8 mouse cellular contexts compared by ENCODE assay signal in the genomic region with DNA sequence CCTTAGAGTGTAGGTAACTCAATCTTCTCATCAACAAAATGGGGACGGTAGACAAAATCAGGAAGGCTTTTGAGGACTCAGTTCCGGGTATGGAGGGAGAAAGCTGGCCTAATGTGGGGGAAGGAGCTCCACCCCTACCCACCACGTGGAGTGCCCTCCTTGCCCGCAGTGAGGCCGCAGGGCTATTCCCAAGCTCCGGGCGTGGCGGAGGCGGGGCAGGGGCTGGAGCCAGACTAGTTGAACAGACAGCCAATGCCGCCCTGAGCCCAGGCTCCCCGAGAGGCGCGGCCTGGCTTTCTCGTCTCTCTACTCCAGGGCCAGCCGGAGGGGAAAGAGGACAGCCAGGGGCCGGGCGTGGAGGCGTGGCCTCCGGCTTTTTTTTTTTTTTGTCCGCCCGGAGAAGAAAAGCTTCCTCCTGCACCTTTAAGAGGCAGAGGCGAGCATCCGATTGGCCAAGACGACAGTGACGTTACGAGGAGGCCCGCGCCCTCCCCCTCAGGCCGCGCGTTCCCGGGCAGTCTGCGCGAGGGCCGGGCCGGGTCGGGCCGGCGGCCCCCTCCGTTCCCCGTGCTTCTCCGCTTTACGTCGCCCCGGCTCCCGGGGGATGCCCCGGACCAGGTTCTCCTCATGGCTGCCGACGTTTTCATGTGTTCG. TPM values are rescaled to one million over a fixed set of nuclear protein-coding genes. Genes with fewer than 3 reads are reported as not detected.
A peak's percentile ranks its signal among the peaks of the same experiment; 100 is the strongest.
DNase-seq lines count a peak whose midpoint lies in the region; ATAC-seq and TF ChIP-seq lines count a peak whose summit lies in the region.

A gene (plus strand): TSS at position 496 of the 654 bp plus-strand sequence.

- peak; percentile 91 for ATAC-seq in Patski
- ATAC-seq in hindbrain, embryonic 14.5 days (ENCODE audit: low FRiP score) = peak; percentile 94

- CTCF ChIA-PET in Patski (lab: Charles Lee) = interaction anchor here (0.6 to 1.3 kb wide), 5 partner anchors 17 to 46 kb away, joined by 3 to 8 read pairs (median 3); no protein-coding TSS in a partner anchor

- peak; percentile 84 for DNase-seq in Patski (ENCODE audit: low read depth, low spot score)
- peak; percentile 91 to 93 for DNase-seq in cerebellum, postnatal 14 days
- peak; percentile 76 to 85 for DNase-seq in frontal cortex, postnatal 25 days (ENCODE audit: low spot score in 2 of 2)
- DNase-seq in hindbrain, embryonic 14.5 days (ENCODE audit: low spot score) = peak; percentile 86
- peak; percentile 86 to 89 for DNase-seq in layer of hippocampus, postnatal 36 days
- DNase-seq in lung, postnatal 36 days = peak; percentile 99
- peak; percentile 98 for DNase-seq in retina, postnatal 1 day
- peak; percentile 91 to 94 for DNase-seq in urinary bladder, adult 18-20 months (ENCODE audit: low spot score in 2 of 2)

- POLR2A ChIA-PET in Patski (lab: Charles Lee) = interaction anchor here (0.8 to 1.0 kb wide), 3 partner anchors 41 to 56 kb away, joined by 3 read pairs; no protein-coding TSS in a partner anchor

- H3K9ac ChIP-seq in hindbrain, embryonic 14.5 days = peak within 1 kb of the TSS; percentile 94

- H3K9me3 ChIP-seq in hindbrain, embryonic 14.5 days (ENCODE audit: control insufficient read depth, low read length) = no peaks in the 10 kb centered on the region

- under 1% methylated on average over 44 of the region's 50 CpGs for WGBS in hindbrain, embryonic 14.5 days

- H3K4me2 ChIP-seq in hindbrain, embryonic 14.5 days (replicated peaks) = peak within 1 kb of the TSS; percentile 84

- peak within 1 kb of the TSS; percentile 95 for H3K4me3 ChIP-seq in hindbrain, embryonic 14.5 days (replicated peaks; ENCODE audit: low read length)

- peak within 1 kb of the TSS; percentile 73 for H3K27ac ChIP-seq in hindbrain, embryonic 14.5 days

- no peaks in the 10 kb centered on the region for H3K36me3 ChIP-seq in hindbrain, embryonic 14.5 days (replicated peaks; ENCODE audit: control insufficient read depth, insufficient read depth)

- in situ Hi-C loops in Patski (cut with MboI; ENCODE audit: low pct_unique_long_range_greater_than_20kb) = no loop called here

- TF ChIP-seq CTCF in Patski (IDR thresholded peaks at IDR 0.05) = no peak

- no peaks in the 10 kb centered on the region for H3K27me3 ChIP-seq in Patski
- no peaks in the 10 kb centered on the region for H3K27me3 ChIP-seq in hindbrain, embryonic 14.5 days (ENCODE audit: control insufficient read depth, insufficient read depth, low read length)

- peaks cover 34% of the 10 kb centered on the region for H3K4me1 ChIP-seq in hindbrain, embryonic 14.5 days (replicated peaks; ENCODE audit: control insufficient read depth, insufficient read depth, low read length)

RNA-seq across cellular contexts. Expression of the gene that starts here (rescaled TPM):
- polyA plus RNA-seq in Patski (2021) = 20.1 TPM
- polyA plus RNA-seq in hindbrain, embryonic 14.5 days (2014; fragmentation: Nextera tagmentation; extraction: Ambion mirVana) = 21.1 and 21.7 TPM in 2 replicates
- total RNA-seq in layer of hippocampus, postnatal 36 days (2021) = 10 to 100 TPM; 19.3 to 21.3 TPM

Comparison
In these comparisons a context has a peak if more than half of its experiments do, and no peak if none do; other contexts are left out.
1. Peak in every context shown above with its lines: DNase-seq, ATAC-seq, H3K4me3 ChIP-seq and H3K27ac ChIP-seq.